Comparison of ENCODE assay signal across 13 mouse cellular contexts in the genomic region with DNA sequence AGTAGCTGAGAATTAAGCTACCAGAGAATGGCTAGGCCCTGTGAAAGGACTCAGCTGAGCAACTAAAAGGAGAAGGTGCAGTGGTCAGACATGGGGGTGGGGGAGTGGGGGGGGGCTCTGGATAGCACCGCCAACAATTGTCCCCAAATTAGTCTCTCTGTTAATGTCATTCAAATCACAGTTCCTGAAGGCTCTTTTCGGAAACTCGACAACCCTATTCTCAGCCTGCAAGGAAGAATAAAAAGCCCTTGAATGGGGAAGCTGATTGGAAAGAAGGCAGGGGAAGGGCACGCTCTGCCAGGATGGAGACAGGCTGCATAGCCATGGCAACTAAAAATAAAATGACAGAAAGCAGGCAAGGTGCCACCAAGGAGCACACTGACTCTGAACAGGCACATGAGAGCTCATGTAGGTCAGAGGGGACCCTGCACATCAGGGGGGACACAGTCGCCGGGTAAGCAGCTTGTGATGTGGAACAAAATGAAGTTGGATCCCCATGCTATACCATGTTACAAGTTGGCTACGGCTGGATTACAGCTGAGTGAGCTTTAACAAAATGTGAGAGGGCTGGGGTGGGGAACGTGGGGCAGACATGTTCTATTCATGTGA. TPM values are rescaled to one million over a fixed set of nuclear protein-coding genes. Genes with fewer than 3 reads are reported as not detected.
DNase-seq lines count a peak whose midpoint lies in the region; ATAC-seq lines count a peak whose summit lies in the region.
"Had no signal": no experiment of that assay in that cellular context is flagged by ENCODE, and none has a peak within 500 bp of the region (broad histone marks: within the 10 kb centered on the region; RNA-seq: fewer than 3 reads in every experiment).

No protein-coding gene starts in this region.

- peak overlapping the region; percentile 52 for H3K27ac ChIP-seq in heart, embryonic 10.5 days
- peak overlapping the region; percentile 6 for H3K27ac ChIP-seq in hindbrain, embryonic 15.5 days (replicated peaks)
- no peak overlapping the region for H3K27ac ChIP-seq in neural tube, embryonic 15.5 days (replicated peaks)
- H3K27ac ChIP-seq: liver, embryonic 13.5 days; macrophage had no signal

- no peaks in the 10 kb centered on the region for H3K9me3 ChIP-seq in heart, embryonic 10.5 days
- no peaks in the 10 kb centered on the region for H3K9me3 ChIP-seq in hindbrain, embryonic 15.5 days
- H3K9me3 ChIP-seq in neural tube, embryonic 15.5 days (replicated peaks) = no peaks in the 10 kb centered on the region
- H3K9me3 ChIP-seq: liver, embryonic 13.5 days had no signal

- H3K9ac ChIP-seq in hindbrain, embryonic 15.5 days = no peak overlapping the region
- no peak overlapping the region for H3K9ac ChIP-seq in neural tube, embryonic 15.5 days (replicated peaks)
- H3K9ac ChIP-seq: liver, embryonic 13.5 days had no signal

- peaks cover 15% of the 10 kb centered on the region for H3K27me3 ChIP-seq in heart, embryonic 10.5 days (ENCODE audit: insufficient read depth, poor library complexity, severe bottlenecking)
- 0 out of 2 replicates have a peak, but pooled peaks cover 5% of the 10 kb centered on the region for H3K27me3 ChIP-seq in hindbrain, embryonic 15.5 days
- H3K27me3 ChIP-seq in neural tube, embryonic 15.5 days (replicated peaks) = peaks cover 6% of the 10 kb centered on the region

- ATAC-seq in hindbrain, embryonic 15.5 days (ENCODE audit: low FRiP score, low read depth) = peak; percentile 74
- peak; percentile 52; the same call in 1 of the 2 replicates for ATAC-seq in neural tube, embryonic 15.5 days (ENCODE audit: low FRiP score)
- no peak for ATAC-seq in megakaryocyte progenitor cell, adult 5-6 weeks (replicated peaks; ENCODE audit: poor library complexity)

- 50% methylated on average over 8 of the region's 8 CpGs for WGBS in heart, embryonic 10.5 days
- 19% methylated on average over 8 of the region's 8 CpGs for WGBS in hindbrain, embryonic 15.5 days
- 17% methylated on average over 8 of the region's 8 CpGs for WGBS in neural tube, embryonic 15.5 days

- no peak overlapping the region for H3K4me2 ChIP-seq in hindbrain, embryonic 15.5 days
- H3K4me2 ChIP-seq in neural tube, embryonic 15.5 days = no peak overlapping the region
- H3K4me2 ChIP-seq: liver, embryonic 13.5 days had no signal

- H3K4me1 ChIP-seq in heart, embryonic 10.5 days = peaks cover 52% of the 10 kb centered on the region
- peaks cover 40% of the 10 kb centered on the region for H3K4me1 ChIP-seq in hindbrain, embryonic 15.5 days (replicated peaks)
- peaks cover 33% of the 10 kb centered on the region for H3K4me1 ChIP-seq in neural tube, embryonic 15.5 days
- H3K4me1 ChIP-seq: liver, embryonic 13.5 days had no signal

- no peaks in the 10 kb centered on the region for H3K36me3 ChIP-seq in heart, embryonic 10.5 days
- H3K36me3 ChIP-seq in hindbrain, embryonic 15.5 days = no peaks in the 10 kb centered on the region
- no peaks in the 10 kb centered on the region for H3K36me3 ChIP-seq in neural tube, embryonic 15.5 days
- H3K36me3 ChIP-seq: liver, embryonic 13.5 days had no signal

- H3K4me3 ChIP-seq in heart, embryonic 10.5 days = no peak overlapping the region
- H3K4me3 ChIP-seq in hindbrain, embryonic 15.5 days = no peak overlapping the region
- H3K4me3 ChIP-seq in neural tube, embryonic 15.5 days (replicated peaks) = no peak overlapping the region
- H3K4me3 ChIP-seq: liver, embryonic 13.5 days had no signal

- DNase-seq in heart, embryonic 10.5 days (ENCODE audit: low spot score) = no peak
- no peak for DNase-seq in heart, adult 9 months (ENCODE audit: low spot score in 2 of 2)
- peak; percentile 25 to 34 for DNase-seq in right cerebral cortex, adult 2 months (ENCODE audit: low spot score in 2 of 2)
- DNase-seq in right cerebral cortex, postnatal 25 days = no peak
- DNase-seq in thymus, postnatal 4 days = no peak
- DNase-seq: adrenal gland, postnatal 10 days; cerebellum, adult 18-20 months; heart, postnatal 36 days; liver, embryonic 13.5 days had no signal

RNA-seq across cellular contexts. Expression of gene Tmem179, which starts 25.0 kb away (rescaled TPM):
- polyA plus RNA-seq in heart, embryonic 10.5 days (2016; fragmentation: Nextera tagmentation; extraction: Ambion mirVana) = 1.2 and 1.5 TPM in 2 replicates
- 78.4 and 84.4 TPM in 2 replicates for polyA plus RNA-seq in hindbrain, embryonic 15.5 days (2015; fragmentation: Nextera tagmentation; extraction: Ambion mirVana)
- polyA plus RNA-seq in neural tube, embryonic 15.5 days (2015; fragmentation: Nextera tagmentation; extraction: Ambion mirVana) = 69.0 and 84.0 TPM in 2 replicates
- total RNA-seq in megakaryocyte progenitor cell, adult 5-6 weeks (2015) = not detected in 2 replicates
- not detected in 2 replicates for total RNA-seq in megakaryocyte progenitor cell, adult 5-6 weeks (2017)
- total RNA-seq: heart, postnatal 36 days had no signal
- polyA plus RNA-seq: macrophage had no signal

RNA-seq across cellular contexts. Expression of gene Inf2, which starts 47.0 kb away (rescaled TPM):
- 3.5 and 5.6 TPM in 2 replicates for polyA plus RNA-seq in heart, embryonic 10.5 days (2016; fragmentation: Nextera tagmentation; extraction: Ambion mirVana)
- 0.89 and 1.0 TPM in 2 replicates for polyA plus RNA-seq in hindbrain, embryonic 15.5 days (2015; fragmentation: Nextera tagmentation; extraction: Ambion mirVana)
- polyA plus RNA-seq in neural tube, embryonic 15.5 days (2015; fragmentation: Nextera tagmentation; extraction: Ambion mirVana) = 1.7 and 2.5 TPM in 2 replicates
- 11.0 and 13.6 TPM in 2 replicates for total RNA-seq in megakaryocyte progenitor cell, adult 5-6 weeks (2015)
- total RNA-seq in megakaryocyte progenitor cell, adult 5-6 weeks (2017) = 4.8 and 7.1 TPM in 2 replicates

RNA-seq across cellular contexts. Expression of gene A530016L24Rik, which starts 52.3 kb away (rescaled TPM):
- polyA plus RNA-seq in heart, embryonic 10.5 days (2016; fragmentation: Nextera tagmentation; extraction: Ambion mirVana) = 5.6 and 12.4 TPM in 2 replicates
- polyA plus RNA-seq in hindbrain, embryonic 15.5 days (2015; fragmentation: Nextera tagmentation; extraction: Ambion mirVana) = 0.09 and 0.18 TPM in 2 replicates
- 0.06 and 0.20 TPM in 2 replicates for polyA plus RNA-seq in neural tube, embryonic 15.5 days (2015; fragmentation: Nextera tagmentation; extraction: Ambion mirVana)
- total RNA-seq in megakaryocyte progenitor cell, adult 5-6 weeks (2015) = not detected in 2 replicates
- total RNA-seq in megakaryocyte progenitor cell, adult 5-6 weeks (2017) = not detected in 2 replicates
- polyA plus RNA-seq: macrophage had no signal

Comparison
In these comparisons a context has a peak if more than half of its experiments do, and no peak if none do; other contexts are left out.
1. DNase-seq: peak in right cerebral cortex, adult 2 months (2 of 2); none in heart, embryonic 10.5 days (single experiment), heart, adult 9 months (0 of 2), right cerebral cortex, postnatal 25 days (single experiment) and thymus, postnatal 4 days (single experiment).
2. RNA of gene Tmem179, which starts 25.0 kb away (polyA plus RNA-seq): 78.4 to 84.4 TPM in hindbrain, embryonic 15.5 days and 69.0 to 84.0 TPM in neural tube, embryonic 15.5 days; 1.2 to 1.5 TPM in heart, embryonic 10.5 days; every median in the first group is over 10 times any median in the second.